Mouse (Mus musculus) adrenal gland, postnatal 14 days (tissue): ENCODE measurements at regions not wholly inside any gene's neighbourhood (a gene's known extent, or its start where the extent isn't known, plus 50 kb on each side); places are given as distances from the start of the nearest gene placed in this dataset.

Experiments used
- DNase-seq: peaks from one replicate; pipeline ENCODE4 v3.0.0; 2021; ENCODE audit warnings: mixed read lengths
- microRNA-seq, 2 experiments: library from miRNA; unstranded; fragments of <30 nt; microRNA quantifications; one replicate each; pipeline ENCODE4 v1.2.0; 2021

GRCm38 (mm10) chr13:60514806-60515205, 86.9 kb upstream of the Dapk1 start:
- DNase-seq: no peak

- DNase-seq: no peak
These were observed 83.7 kb upstream of the Dapk1 start for GRCm38 (mm10) chr13:60518010-60518409.

- DNase-seq: no peak
These were observed 82.0 kb upstream of the Dapk1 start for GRCm38 (mm10) chr13:60519708-60520107.

- DNase-seq: no peak
These were observed 78.9 kb upstream of the Dapk1 start for GRCm38 (mm10) chr13:60522719-60523450.

GRCm38 (mm10) chr13:60527806-60528205, 73.9 kb upstream of the Dapk1 start:
- no peak for DNase-seq

- DNase-seq: no peak
These were observed 72.9 kb upstream of the Dapk1 start for GRCm38 (mm10) chr13:60528819-60529218.

- no peak for DNase-seq
These were observed 72.2 kb upstream of the Dapk1 start for GRCm38 (mm10) chr13:60529381-60530069.

GRCm38 (mm10) chr13:60533871-60534427, 67.8 kb upstream of the Dapk1 start:
- DNase-seq: no peak

- DNase-seq: no peak
These were observed 67.2 kb upstream of the Dapk1 start for GRCm38 (mm10) chr13:60534501-60534900.

- no peak for DNase-seq
These were observed 66.7 kb upstream of the Dapk1 start for GRCm38 (mm10) chr13:60535045-60535444.

GRCm38 (mm10) chr13:60536725-60537124, 65.0 kb upstream of the Dapk1 start:
- no peak for DNase-seq

- DNase-seq: no peak
These were observed 63.6 kb upstream of the Dapk1 start for GRCm38 (mm10) chr13:60538110-60538509.

- no peak for DNase-seq
These were observed 60.6 kb upstream of the Dapk1 start for GRCm38 (mm10) chr13:60541165-60541564.

GRCm38 (mm10) chr13:60544363-60544762, 57.4 kb upstream of the Dapk1 start:
- DNase-seq: no peak

- DNase-seq: no peak
These were observed 55.6 kb upstream of the Dapk1 start for GRCm38 (mm10) chr13:60545999-60546733.

Small RNAs in the stretch of these regions (microRNA-seq; reads per million reads assigned to microRNA genes)
- gene Gm24999: 0 reads per million in 2 experiments
- gene Gm25000: 0 reads per million in 2 experiments
